Mouse (Mus musculus) adrenal gland, adult 18-20 months (tissue): ENCODE measurements at regions not wholly inside any gene's neighbourhood (a gene's known extent, or its start where the extent isn't known, plus 50 kb on each side); places are given as distances from the start of the nearest gene placed in this dataset.
A peak's percentile ranks its signal among the peaks of the same experiment; 100 is the strongest.

Experiments used
- DNase-seq, 2 experiments: peaks; one replicate each; pipeline ENCODE4 v3.0.0; 2021 to 2022; ENCODE audit warnings: low spot score in 2 of 2

- no peak for DNase-seq
These were observed 1164.1 kb upstream of the Got2 start for GRCm38 (mm10) chr8:97052436-97052835.

GRCm38 (mm10) chr8:97039778-97040177 lies 1151.4 kb upstream of the Got2 start:
- no peak for DNase-seq

- DNase-seq: no peak
These were observed 1150.5 kb upstream of the Got2 start for GRCm38 (mm10) chr8:97038854-97039253.

- no peak for DNase-seq
These were observed 1143.8 kb upstream of the Got2 start for GRCm38 (mm10) chr8:97032188-97032587.

- DNase-seq: no peak
These were observed 1127.2 kb upstream of the Got2 start for GRCm38 (mm10) chr8:97015571-97015970.

GRCm38 (mm10) chr8:97004131-97004530 lies 1115.8 kb upstream of the Got2 start:
- peak in 1 of 2 experiments; percentile 27 for DNase-seq

- DNase-seq: no peak
These were observed 1094.8 kb upstream of the Got2 start for GRCm38 (mm10) chr8:96983103-96983502.
